Mouse (Mus musculus) CH12.LX (cell line): ENCODE results near the gene Sirt6. TPM values are rescaled to one million over a fixed set of nuclear protein-coding genes. Genes with fewer than 3 reads are reported as not detected.

Experiments
- DNase-seq: peaks from one replicate; pipeline ENCODE4 v3.0.0-alpha.2; 2013; ENCODE audit errors: extremely low read depth
- H3K27ac ChIP-seq: 2 replicates; pipeline ENCODE4 v1.5.1; 2012; ENCODE audit warnings: low read depth, mild to moderate bottlenecking, control low read depth, moderate library complexity; ENCODE audit not compliant: insufficient read depth
- H3K27me3 ChIP-seq: replicated peaks from 2 replicates; pipeline ENCODE3; 2012; ENCODE audit warnings: inconsistent platforms
- H3K36me3 ChIP-seq, 2 experiments: replicated peaks in 1 of 2; 2 replicates each; pipeline versions ENCODE3 to v1.6.1; 2012; ENCODE audit warnings: inconsistent platforms in 1 of 2, low read length in 1 of 2, mild to moderate bottlenecking in 1 of 2, mixed read lengths in 1 of 2, moderate library complexity in 1 of 2; ENCODE audit not compliant: control insufficient read depth in 1 of 2, insufficient read depth in 1 of 2
- H3K4me1 ChIP-seq, 2 experiments: 2 replicates each; pipeline ENCODE4 v1.6.1; 2012; ENCODE audit warnings: inconsistent platforms in 1 of 2, moderate library complexity in 1 of 2; ENCODE audit not compliant: insufficient read depth in 2 of 2, control insufficient read depth in 1 of 2
- H3K4me2 ChIP-seq: 2 replicates; pipeline ENCODE4 v1.6.1; 2012; ENCODE audit warnings: low read depth, mild to moderate bottlenecking, control low read depth; ENCODE audit not compliant: poor library complexity, insufficient read depth, severe bottlenecking
- H3K4me3 ChIP-seq, 3 experiments: fragments of 150-350 bp in 1 of 3; sonication (generic) in 1 of 3; replicated peaks in 1 of 3; 2 replicates each; pipeline versions ENCODE3 to v1.5.1; 2011 to 2012; ENCODE audit warnings: low read depth in 2 of 3, low read length in 2 of 3, mild to moderate bottlenecking in 2 of 3, moderate library complexity in 2 of 3, control low read depth in 1 of 3, improper control_type of control experiment in 1 of 3, inconsistent platforms in 1 of 3, mixed read lengths in 1 of 3; ENCODE audit not compliant: poor library complexity in 1 of 3
- H3K79me2 ChIP-seq: replicated peaks from 2 replicates; pipeline ENCODE4 v1.6.1; 2012; ENCODE audit warnings: mild to moderate bottlenecking, moderate library complexity; ENCODE audit not compliant: control insufficient read depth, poor library complexity, insufficient read depth, severe bottlenecking; ENCODE audit errors: extremely low read depth
- H3K9ac ChIP-seq: 2 replicates; pipeline ENCODE4 v1.6.1; 2012; ENCODE audit warnings: low read depth, mild to moderate bottlenecking, control low read depth, moderate library complexity; ENCODE audit not compliant: insufficient read depth
- H3K9me3 ChIP-seq: replicated peaks from 2 replicates; pipeline ENCODE3; 2012; ENCODE audit warnings: low read length, inconsistent platforms, mixed read lengths
- BHLHE40 ChIP-seq: IDR thresholded peaks from 2 replicates; pipeline ENCODE4 v1.6.1; 2011; ENCODE audit warnings: mild to moderate bottlenecking, low read depth, low read length, improper control_type of control experiment
- CHD2 ChIP-seq: IDR thresholded peaks from 2 replicates; pipeline ENCODE4 v1.6.1; 2011; ENCODE audit warnings: low read length, improper control_type of control experiment
- CTCF ChIP-seq, 2 experiments: IDR thresholded peaks in 1 of 2; conservative IDR thresholded peaks in 1 of 2; 2 replicates each; pipeline ENCODE4 v1.5.1; 2011 to 2012; ENCODE audit warnings: low read depth in 2 of 2, low read length in 2 of 2, improper control_type of control experiment in 1 of 2, inconsistent platforms in 1 of 2, mild to moderate bottlenecking in 1 of 2, moderate library complexity in 1 of 2
- E2F4 ChIP-seq: IDR thresholded peaks from 2 replicates; pipeline ENCODE4 v1.6.1; 2011; ENCODE audit warnings: low read depth, low read length, improper control_type of control experiment; ENCODE audit not compliant: insufficient replicate concordance
- ELF1 ChIP-seq: IDR thresholded peaks from 2 replicates; pipeline ENCODE4 v1.6.1; 2014; ENCODE audit warnings: low read depth, mild to moderate bottlenecking, inconsistent platforms, low read length, improper control_type of control experiment
- ETS1 ChIP-seq: conservative IDR thresholded peaks from 2 replicates; pipeline ENCODE4 v1.6.1; 2012; ENCODE audit warnings: low read depth, mild to moderate bottlenecking, inconsistent platforms, low read length, improper control_type of control experiment, moderate library complexity
- JUN ChIP-seq: IDR thresholded peaks from 2 replicates; pipeline ENCODE4 v1.6.1; 2011; ENCODE audit warnings: low read depth, mild to moderate bottlenecking, low read length, improper control_type of control experiment, moderate library complexity; ENCODE audit not compliant: insufficient read depth
- JUND ChIP-seq: conservative IDR thresholded peaks from 2 replicates; pipeline ENCODE4 v1.6.1; 2011; ENCODE audit warnings: low read depth, low read length, improper control_type of control experiment
- KAT2A ChIP-seq: IDR thresholded peaks from 2 replicates; pipeline ENCODE4 v1.6.1; 2012; ENCODE audit warnings: low read length, improper control_type of control experiment, inconsistent platforms; ENCODE audit not compliant: insufficient replicate concordance
- MAFK ChIP-seq: IDR thresholded peaks from 2 replicates; pipeline ENCODE4 v1.6.1; 2011; ENCODE audit warnings: low read length, improper control_type of control experiment; ENCODE audit not compliant: insufficient replicate concordance
- MAX ChIP-seq: IDR thresholded peaks from 2 replicates; pipeline ENCODE4 v1.6.1; 2011; ENCODE audit warnings: low read length, improper control_type of control experiment
- MAZ ChIP-seq: IDR thresholded peaks from 2 replicates; pipeline ENCODE4 v1.6.1; 2012; ENCODE audit warnings: low read depth, mild to moderate bottlenecking, inconsistent platforms, low read length, improper control_type of control experiment, moderate library complexity
- MEF2A ChIP-seq: IDR thresholded peaks from 2 replicates; pipeline ENCODE4 v1.6.1; 2014; ENCODE audit warnings: low read depth, mild to moderate bottlenecking, inconsistent platforms, low read length, improper control_type of control experiment, borderline replicate concordance
- MXI1 ChIP-seq: IDR thresholded peaks from 2 replicates; pipeline ENCODE4 v1.6.1; 2011; ENCODE audit warnings: mild to moderate bottlenecking, low read depth, low read length, improper control_type of control experiment
- PAX5 ChIP-seq: IDR thresholded peaks from 2 replicates; pipeline ENCODE4 v1.6.1; 2012; ENCODE audit warnings: low read length, inconsistent platforms, mixed read lengths
- POLR2A ChIP-seq: IDR thresholded peaks from 2 replicates; pipeline ENCODE4 v1.6.1; 2011; ENCODE audit warnings: low read depth, mild to moderate bottlenecking, improper control_type of control experiment, low read length
- POLR2AphosphoS2 ChIP-seq: IDR thresholded peaks from 2 replicates; pipeline ENCODE4 v1.6.1; 2011; ENCODE audit warnings: low read depth, low read length, improper control_type of control experiment
- RAD21 ChIP-seq: IDR thresholded peaks from 2 replicates; pipeline ENCODE4 v1.6.1; 2011; ENCODE audit warnings: low read depth, mild to moderate bottlenecking, low read length, improper control_type of control experiment, moderate library complexity
- RCOR1 ChIP-seq: conservative IDR thresholded peaks from 2 replicates; pipeline ENCODE4 v1.6.1; 2012; ENCODE audit warnings: low read depth, mild to moderate bottlenecking, inconsistent platforms, low read length, improper control_type of control experiment
- SIN3A ChIP-seq: IDR thresholded peaks from 2 replicates; pipeline ENCODE4 v1.6.1; 2012; ENCODE audit warnings: low read length, improper control_type of control experiment, inconsistent platforms
- TBP ChIP-seq: conservative IDR thresholded peaks from 2 replicates; pipeline ENCODE4 v1.6.1; 2011; ENCODE audit warnings: low read depth, low read length, improper control_type of control experiment
- TCF12 ChIP-seq: IDR thresholded peaks from 2 replicates; pipeline ENCODE4 v1.6.1; 2014; ENCODE audit warnings: low read depth, mild to moderate bottlenecking, inconsistent platforms, low read length, improper control_type of control experiment
- UBTF ChIP-seq: IDR thresholded peaks from 2 replicates; pipeline ENCODE4 v1.6.1; 2012; ENCODE audit warnings: low read depth, mild to moderate bottlenecking, inconsistent platforms, low read length, improper control_type of control experiment, moderate library complexity
- USF1 ChIP-seq: IDR thresholded peaks from 2 replicates; pipeline ENCODE4 v1.6.1; 2014; ENCODE audit warnings: low read depth, mild to moderate bottlenecking, inconsistent platforms, low read length, improper control_type of control experiment
- USF2 ChIP-seq: conservative IDR thresholded peaks from 2 replicates; pipeline ENCODE4 v1.6.1; 2011; ENCODE audit warnings: low read depth, low read length, improper control_type of control experiment
- ZC3H11A ChIP-seq: IDR thresholded peaks from 2 replicates; pipeline ENCODE4 v1.6.1; 2012; ENCODE audit warnings: low read depth, mild to moderate bottlenecking, inconsistent platforms, low read length, improper control_type of control experiment
- ZKSCAN1 ChIP-seq: IDR thresholded peaks from 2 replicates; pipeline ENCODE4 v1.6.1; 2012; ENCODE audit warnings: low read depth, inconsistent platforms, low read length, improper control_type of control experiment, borderline replicate concordance
- ZMIZ1 ChIP-seq: IDR thresholded peaks from 2 replicates; pipeline ENCODE4 v1.6.1; 2012; ENCODE audit warnings: low read depth, mild to moderate bottlenecking, inconsistent platforms, low read length, improper control_type of control experiment
- ZNF384 ChIP-seq: IDR thresholded peaks from 2 replicates; pipeline ENCODE4 v1.6.1; 2012; ENCODE audit warnings: low read depth, low read length, improper control_type of control experiment, inconsistent platforms
- dilution Hi-C: fragments of 300-500 bp; cut with MboI; formaldehyde crosslinking; loops from 2 replicates; pipeline ENCODE4 v1.14.3; 2020; ENCODE audit warnings: low sequenced_read_pairs; ENCODE audit not compliant: extremely low pct_unique_long_range_greater_than_20kb, extremely low pct_ligation_motif_present
- in situ Hi-C: fragments of 300-500 bp; cut with MboI; formaldehyde crosslinking; loops from 3 replicates; pipeline ENCODE4 v1.14.3; 2019; ENCODE audit warnings: low sequenced_read_pairs, low pct_ligation_motif_present, low pct_unique_long_range_greater_than_20kb, mixed read lengths
- polyA plus RNA-seq: library from polyadenylated mRNA; unstranded; fragments of >175 nt; gene quantifications from 2 replicates; pipeline ENCODE4 v1.2.1, GENCODE M21; 2012; ENCODE audit warnings: low read depth; ENCODE audit not compliant: insufficient read length
- total RNA-seq, 2 experiments: library from RNA; depleted of rRNA; stranded (reverse); fragments of 300-350 nt in 1 of 2; fragments of >200 nt in 1 of 2; gene quantifications; 2 replicates each; pipeline ENCODE4 v1.2.3; 2012 to 2014

Gene Sirt6
- total and polyA plus RNA-seq, 3 experiments: 16.9 to 36.4 (median 17.8) TPM

DNA sequence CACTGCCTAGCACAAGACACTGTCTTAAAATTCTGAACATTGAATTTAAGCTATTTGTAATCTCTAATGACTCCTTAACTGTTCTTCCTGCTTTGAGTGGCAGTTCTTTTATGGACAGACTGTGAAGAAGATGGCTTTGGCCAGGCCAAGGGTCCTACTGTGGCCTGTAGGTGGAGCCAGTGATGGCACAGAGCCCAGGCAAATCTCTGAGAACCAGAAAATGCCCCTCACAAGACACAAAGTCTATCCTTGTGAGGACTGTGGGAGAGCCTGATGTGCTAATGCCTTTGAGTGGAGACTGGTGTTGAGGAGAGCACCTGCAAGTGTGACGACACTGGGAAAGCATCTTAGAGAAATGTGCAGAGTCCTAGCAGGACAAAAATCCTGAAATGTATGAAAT, 19.3 kb downstream of the Sirt6 start:
- TF ChIP-seq CHD2 (no peak), MAFK (no peak), ELF1 (no peak), CTCF (conservative IDR thresholded peaks at IDR 0.05 in 1 of 2, IDR thresholded peaks at IDR 0.05 in 1 of 2; ENCODE audit: low read depth in 2 of 2, low read length in 2 of 2) (peak in 1 of 2 experiments; percentile 53; a peak in 2 of 4 replicates), ZMIZ1 (no peak), TCF12 (no peak), MXI1 (no peak), USF1 (no peak), KAT2A (no peak), ZNF384 (no peak), USF2 (no peak), RAD21 (peak; percentile 39), SIN3A (no peak), MAX (no peak), MEF2A (no peak), POLR2AphosphoS2 (no peak)
- Histone ChIP-seq H3K27me3 (peaks cover 4% of the 10 kb centered on the region), H3K36me3 (peaks cover 6 to 27% of the 10 kb centered on the region in 2 experiments), H3K4me1 (peaks cover 6 to 16% of the 10 kb centered on the region in 2 experiments), H3K9me3 (no peaks in the 10 kb centered on the region), H3K79me2 (no peaks in the 10 kb centered on the region), H3K27ac (no peak overlapping the region), H3K4me2 (no peak overlapping the region), H3K9ac (no peak overlapping the region), H3K4me3 (no peak overlapping the region)
- in situ Hi-C loops (loop anchor here (10.0 kb wide), 1 partner anchor 114 kb away; the partner anchor contains the start of gene Ncln), dilution Hi-C loops (no loop called here)
- DNase-seq: no peak

DNA sequence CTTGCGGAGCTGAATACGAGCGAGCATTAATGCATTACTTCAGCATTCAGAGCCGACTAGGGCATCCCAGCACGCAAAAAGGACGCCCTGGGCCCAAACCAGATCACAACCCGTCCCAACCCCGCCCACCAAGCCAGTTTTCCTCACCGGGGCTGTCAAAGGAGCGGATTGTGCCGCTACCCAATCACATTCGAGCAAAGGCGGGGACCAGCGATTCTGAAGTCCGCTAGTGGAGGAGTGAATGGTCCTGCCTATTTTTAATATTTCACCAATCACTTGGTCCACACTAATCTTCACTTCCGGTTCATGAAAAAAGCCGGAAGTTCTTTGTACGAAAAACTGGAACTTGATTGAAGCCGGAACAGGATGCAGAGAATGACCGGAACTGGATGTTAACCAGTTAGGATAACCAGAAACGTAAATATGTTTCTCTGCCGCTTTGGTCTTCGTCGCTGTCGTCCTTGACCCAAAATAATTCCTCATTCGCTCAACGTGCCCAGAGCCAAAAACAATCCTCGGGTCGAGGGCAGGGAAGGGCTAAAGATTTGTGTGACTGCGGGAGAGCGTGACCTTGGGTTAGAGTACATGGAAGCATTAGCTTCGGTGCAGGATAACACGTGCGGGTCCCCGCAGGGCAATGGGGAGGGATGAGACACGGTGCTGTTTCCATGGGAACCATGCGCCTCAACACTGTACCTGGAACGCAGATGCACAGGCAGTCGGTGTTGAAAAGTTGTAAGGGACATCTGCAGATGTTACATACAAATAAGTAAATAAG, 21.4 kb downstream of the Sirt6 start, which contains the start of gene BC025920:
Gene BC025920, plus strand, starts transcription at position 297 of the 778 bp plus-strand sequence.
- Histone ChIP-seq H3K27ac (peak within 1 kb of the TSS; percentile 65), H3K79me2 (no peaks in the 10 kb centered on the region), H3K27me3 (peaks cover 11% of the 10 kb centered on the region), H3K36me3 (peaks cover 6 to 27% of the 10 kb centered on the region in 2 experiments), H3K9ac (peak within 1 kb of the TSS; percentile 62), H3K9me3 (no peaks in the 10 kb centered on the region), H3K4me2 (peak within 1 kb of the TSS; percentile 91), H3K4me3 (peak within 1 kb of the TSS; percentile 68 to 86 (median 70)), H3K4me1 (peaks cover 13 to 27% of the 10 kb centered on the region in 2 experiments)
- dilution Hi-C loops (no loop called here), in situ Hi-C loops (loop anchor here (10.0 kb wide), 1 partner anchor 111 kb away; the partner anchor contains the start of gene Ncln)
- DNase-seq: peak; percentile 99
- no peak for TF ChIP-seq PAX5
- no peak for TF ChIP-seq CTCF (conservative IDR thresholded peaks at IDR 0.05 in 1 of 2, IDR thresholded peaks at IDR 0.05 in 1 of 2; ENCODE audit: low read depth in 2 of 2, low read length in 2 of 2)
- TF ChIP-seq RAD21: no peak
- TF ChIP-seq TBP: peak; percentile 90
- peak; percentile 79 for TF ChIP-seq POLR2A
- no peak for TF ChIP-seq JUN
- no peak for TF ChIP-seq USF1
- TF ChIP-seq E2F4: no peak
- peak; percentile 82 for TF ChIP-seq BHLHE40
- no peak for TF ChIP-seq ETS1
- TF ChIP-seq MEF2A: no peak
- TF ChIP-seq ZNF384: peak; percentile 73
- TF ChIP-seq ZC3H11A: no peak
- TF ChIP-seq MAZ: no peak
- no peak for TF ChIP-seq RCOR1
- TF ChIP-seq TCF12: peak; percentile 46; the same call in 1 of the 2 replicates
- TF ChIP-seq CHD2: peak; percentile 78
- TF ChIP-seq POLR2AphosphoS2: no peak
- TF ChIP-seq JUND: no peak
- TF ChIP-seq SIN3A: peak; percentile 83
- TF ChIP-seq ELF1: peak; percentile 98
- TF ChIP-seq ZKSCAN1: no peak
- TF ChIP-seq UBTF: no peak
- TF ChIP-seq KAT2A: peak; percentile 72; the same call in 1 of the 2 replicates
